Mouse (Mus musculus): ENCODE data around the gene Naaladl2.

DNA sequence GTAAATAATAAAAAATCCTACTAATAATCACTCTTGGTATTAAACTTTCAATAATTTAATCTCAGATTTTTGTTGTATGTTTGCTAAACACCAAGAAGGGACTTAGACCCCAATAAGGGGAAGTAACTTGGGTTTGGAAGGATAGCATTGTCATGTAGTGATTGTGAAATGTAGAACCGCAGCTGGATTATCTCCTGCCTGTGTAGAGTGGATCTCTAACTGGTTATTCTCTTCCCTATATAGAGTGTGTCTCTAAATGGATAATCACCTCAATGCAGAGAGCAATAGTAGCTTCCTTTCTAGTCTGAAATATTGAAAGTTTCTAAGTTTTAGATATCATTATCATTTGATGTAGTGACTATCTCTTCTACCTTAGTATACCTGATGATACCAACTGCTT is 1001.3 kb downstream of the Naaladl2 start:
- TF ChIP-seq CTCF (IDR thresholded peaks at IDR 0.05; ENCODE audit: borderline replicate concordance, insufficient read depth, low read depth, low read length) (no peak), POLR2A (IDR thresholded peaks at IDR 0.05; ENCODE audit: borderline replicate concordance, insufficient read depth, low read length) (no peak)
